Mouse (Mus musculus) olfactory bulb, adult 2 months (tissue): ENCODE data around the gene Phf10.

Experiments used
- CTCF ChIP-seq: fragments of 200-500 bp; IDR thresholded peaks from 2 replicates; pipeline ENCODE4 v1.5.1; 2012; ENCODE audit warnings: low read depth, mild to moderate bottlenecking, low read length, moderate library complexity; ENCODE audit not compliant: insufficient read depth
- POLR2A ChIP-seq: fragments of 200-500 bp; IDR thresholded peaks from 2 replicates; pipeline ENCODE4 v1.6.1; 2012; ENCODE audit warnings: mild to moderate bottlenecking, low read depth, low read length, moderate library complexity; ENCODE audit not compliant: insufficient read depth

GRCm38 (mm10) chr17:14909331-14909730 lies 51.7 kb downstream of the Phf10 start:
- TF ChIP-seq POLR2A (no peak), CTCF (no peak)
